Mouse (Mus musculus) pancreas, adult 10 weeks (tissue): ENCODE results near the gene Tmod2. TPM values are rescaled to one million over a fixed set of nuclear protein-coding genes. Genes with fewer than 3 reads are reported as not detected.

Source experiments
- polyA plus RNA-seq: library from polyadenylated mRNA; stranded (reverse); fragments of 350-450 nt; fragmentation: Illumina TruSeq; extraction: RNeasy Lipid Tissue Mini Kit (QIAGEN cat#74804); gene quantifications from one replicate; pipeline ENCODE4 v1.2.3, GENCODE M21; 2015; ENCODE audit warnings: low read depth, low replicate concordance; ENCODE audit not compliant: insufficient read depth

Gene Tmod2
- 3.3 TPM for polyA plus RNA-seq

GRCm38 (mm10) chr9:75610571-75611493, at the start of gene Tmod2:
TSS of gene Tmod2 (minus strand) at chr9:75611325.

GRCm38 (mm10) chr9:75625556-75626307, 14.6 kb upstream of the Tmod2 start, which contains the start of gene Lysmd2:
TSS of gene Lysmd2 (plus strand) at chr9:75625741.

DNA sequence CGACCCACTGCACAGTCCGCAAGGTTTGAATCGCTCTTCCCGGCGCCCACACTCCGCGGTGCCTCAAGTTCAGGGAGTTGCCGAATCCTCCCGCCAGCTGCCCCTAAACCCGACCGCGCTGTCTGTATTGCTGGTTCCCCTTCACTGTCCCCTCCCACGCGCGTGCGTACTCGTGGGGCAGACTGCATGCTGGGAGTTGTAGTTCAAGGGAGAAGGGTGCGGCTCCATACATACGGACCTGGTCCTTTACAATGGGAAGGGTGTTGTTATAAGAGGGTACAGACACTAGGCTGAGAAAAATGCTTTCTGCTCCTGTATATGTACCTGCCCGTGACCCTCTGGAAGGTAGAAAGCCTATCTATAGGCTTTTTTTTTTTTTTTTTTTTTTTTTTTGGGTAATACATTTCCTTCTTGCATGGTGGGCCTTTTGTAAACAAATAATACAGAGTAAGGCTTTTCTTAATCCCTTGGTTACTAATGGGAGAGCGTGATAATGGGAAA, 51.6 kb downstream of the Tmod2 start, which contains the start of gene Tmod3:
TSS of gene Tmod3 (minus strand) at position 146 of the 501 bp plus-strand sequence.

Other genes starting within 250 kb of the Tmod2 start
- 5.4 TPM for gene Mapk6, start 201.3 kb downstream of the Tmod2 start, polyA plus RNA-seq
- gene Leo1, start 169.8 kb downstream of the Tmod2 start, polyA plus RNA-seq = 5.8 TPM
- gene Tmod3, start 51.7 kb downstream of the Tmod2 start, polyA plus RNA-seq = 12.6 TPM
- 10.8 TPM for gene Lysmd2, start 14.4 kb upstream of the Tmod2 start, polyA plus RNA-seq
- gene Scg3, start 72.7 kb upstream of the Tmod2 start, polyA plus RNA-seq = 42.4 TPM
- 0.35 TPM for gene Bmp5, start 164.0 kb upstream of the Tmod2 start, polyA plus RNA-seq